Mouse (Mus musculus) midbrain, embryonic 11.5 days (tissue): ENCODE data around the gene Zbtb5. TPM values are rescaled to one million over a fixed set of nuclear protein-coding genes. Genes with fewer than 3 reads are reported as not detected.

Experiments
- ATAC-seq: fragments of 200-750 bp; cut with Nextera tagmentation; 2 replicates; pipeline ENCODE4 v1.8.0; 2017; ENCODE audit warnings: moderate TSS enrichment, moderate library complexity; ENCODE audit not compliant: low FRiP score
- DNase-seq: peaks from one replicate; pipeline ENCODE4 v3.0.0; 2015; ENCODE audit warnings: low spot score; ENCODE audit errors: missing footprints
- H3K27ac ChIP-seq: fragments of 300-500 bp; sonication (generic); 2 replicates; pipeline ENCODE4 v1.5.1; 2014; ENCODE audit warnings: low read depth, low read length
- H3K27me3 ChIP-seq: fragments of 300-500 bp; sonication (generic); 2 replicates; pipeline ENCODE4 v1.6.1; 2014; ENCODE audit warnings: mild to moderate bottlenecking, low read length, moderate library complexity, mixed read lengths; ENCODE audit not compliant: control insufficient read depth, insufficient read depth
- H3K36me3 ChIP-seq: fragments of 300-500 bp; sonication (generic); 2 replicates; pipeline ENCODE4 v1.6.1; 2014; ENCODE audit warnings: mild to moderate bottlenecking, low read length, moderate library complexity, mixed read lengths; ENCODE audit not compliant: control insufficient read depth, insufficient read depth
- H3K4me1 ChIP-seq: fragments of 300-500 bp; sonication (generic); 2 replicates; pipeline ENCODE4 v1.6.1; 2014; ENCODE audit warnings: low read length; ENCODE audit not compliant: control insufficient read depth, insufficient read depth
- H3K4me2 ChIP-seq: fragments of 300-500 bp; sonication (generic); 2 replicates; pipeline ENCODE4 v1.6.1; 2014; ENCODE audit warnings: mild to moderate bottlenecking, moderate library complexity
- H3K4me3 ChIP-seq: fragments of 300-500 bp; sonication (generic); 2 replicates; pipeline ENCODE4 v1.5.1; 2014; ENCODE audit warnings: low read depth, low read length
- H3K9ac ChIP-seq: fragments of 300-500 bp; sonication (generic); 2 replicates; pipeline ENCODE4 v1.6.1; 2014; ENCODE audit warnings: low read length
- H3K9me3 ChIP-seq: fragments of 300-500 bp; sonication (generic); 2 replicates; pipeline ENCODE4 v1.6.1; 2016; ENCODE audit warnings: low read length; ENCODE audit not compliant: control insufficient read depth
- WGBS: fragments of 180-500 bp; shearing (Covaris S2); extraction: QIAGEN DNeasy Blood & Tissue Kit; methylation state at CpG from one replicate; pipeline ENCODE4 v1.1.7; 2014; 5-methylcytosine and 5-hydroxymethylcytosine counted together
- polyA plus RNA-seq: library from polyadenylated mRNA; unstranded; fragments of >200 nt; fragmentation: Nextera tagmentation; extraction: Ambion mirVana; gene quantifications from 2 replicates; pipeline ENCODE4 v1.2.1, GENCODE M21; 2014

Gene Zbtb5
- polyA plus RNA-seq, 1 experiment from 2014 or later: 41.2 TPM

DNA sequence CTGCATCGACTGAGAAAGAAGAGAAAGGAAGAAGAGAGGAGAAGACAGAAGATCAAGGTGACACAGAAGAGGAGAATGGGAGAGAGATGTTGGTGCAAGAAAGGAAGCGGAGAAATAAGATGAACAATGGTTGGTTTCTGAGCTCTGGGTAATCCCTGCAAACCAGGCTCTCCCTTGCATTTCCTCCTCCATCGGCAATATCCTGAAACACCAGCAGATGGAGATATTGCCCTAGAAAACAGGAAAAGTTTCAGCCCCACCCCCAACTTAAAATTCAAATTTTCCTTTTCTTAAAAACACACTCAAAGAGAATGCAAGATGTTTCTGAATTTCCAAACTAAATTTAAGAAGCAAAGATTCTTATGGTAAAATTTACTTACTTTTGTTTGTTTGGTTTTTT, 3.4 kb upstream of the Zbtb5 start:
- H3K36me3 ChIP-seq: no peaks in the 10 kb centered on the region
- H3K4me2 ChIP-seq: no peak overlapping the region
- no peaks in the 10 kb centered on the region for H3K9me3 ChIP-seq
- H3K9ac ChIP-seq: 0 out of 2 replicates have a peak overlapping the region, but pooled peaks have one; percentile 22
- no peak overlapping the region for H3K4me3 ChIP-seq
- no peak for ATAC-seq
- peaks cover 25% of the 10 kb centered on the region for H3K4me1 ChIP-seq
- peak; percentile 93 for DNase-seq
- no peaks in the 10 kb centered on the region for H3K27me3 ChIP-seq
- WGBS: 7% methylated on average over 3 of the region's 3 CpGs
- no peak overlapping the region for H3K27ac ChIP-seq

DNA sequence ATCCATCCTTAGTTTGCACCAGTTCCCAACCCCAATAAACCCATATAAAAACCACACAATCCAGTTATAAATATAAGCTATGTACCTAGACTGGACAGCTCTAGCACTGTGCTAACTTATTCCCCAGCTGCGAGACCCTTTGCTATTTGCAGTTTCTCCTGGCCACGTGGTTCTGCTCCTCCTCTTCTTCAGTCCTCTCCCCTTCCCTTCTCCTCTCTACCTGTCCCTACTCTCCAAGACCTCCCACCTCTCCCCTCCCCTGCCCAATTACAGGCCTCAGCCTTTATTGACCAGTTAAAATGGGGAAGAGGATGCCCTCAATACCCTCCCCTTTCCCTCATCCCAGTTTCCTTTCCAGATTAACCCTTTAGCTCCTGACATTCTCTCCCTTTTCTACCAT, 1.3 kb upstream of the Zbtb5 start:
- Histone ChIP-seq H3K36me3 (no peaks in the 10 kb centered on the region), H3K27ac (no peak overlapping the region), H3K27me3 (no peaks in the 10 kb centered on the region), H3K4me3 (peak overlapping the region; percentile 51; the same call in 1 of the 2 replicates), H3K9me3 (no peaks in the 10 kb centered on the region), H3K4me2 (peak overlapping the region; percentile 54), H3K9ac (peak overlapping the region; percentile 64; the same call in 1 of the 2 replicates), H3K4me1 (peaks cover 24% of the 10 kb centered on the region)
- ATAC-seq: no peak
- DNase-seq: no peak
- 10% methylated on average over 2 of the region's 2 CpGs for WGBS

DNA sequence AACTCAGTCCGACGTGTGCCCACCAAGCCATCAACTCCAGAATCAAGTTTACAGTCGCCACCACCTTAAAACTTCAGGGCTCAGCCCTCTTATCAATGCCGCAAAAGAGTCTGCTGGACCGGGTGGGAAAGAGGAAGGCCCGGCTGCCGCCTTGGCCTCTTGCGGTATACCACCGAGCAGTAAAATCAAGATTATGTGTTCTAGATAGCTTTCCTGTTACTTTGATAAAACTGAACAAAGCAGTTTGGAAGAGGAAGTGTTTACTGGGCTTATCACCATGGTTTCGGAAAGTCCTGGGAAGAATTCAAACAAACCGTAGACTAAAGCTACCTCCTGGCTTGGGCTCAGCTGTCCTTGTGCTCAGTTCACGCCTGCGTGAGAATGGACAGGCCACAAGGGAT, 819 bp upstream of the Zbtb5 start:
- peak overlapping the region; percentile 64 for H3K9ac ChIP-seq
- H3K4me2 ChIP-seq: peak overlapping the region; percentile 54
- no peaks in the 10 kb centered on the region for H3K27me3 ChIP-seq
- WGBS: under 1% methylated on average over 13 of the region's 13 CpGs
- peaks cover 23% of the 10 kb centered on the region for H3K4me1 ChIP-seq
- DNase-seq (no peak), ATAC-seq (no peak)
- no peaks in the 10 kb centered on the region for H3K9me3 ChIP-seq
- H3K36me3 ChIP-seq: no peaks in the 10 kb centered on the region
- H3K27ac ChIP-seq: 0 out of 2 replicates have a peak overlapping the region, but pooled peaks have one; percentile 51
- peak overlapping the region; percentile 51 for H3K4me3 ChIP-seq

DNA sequence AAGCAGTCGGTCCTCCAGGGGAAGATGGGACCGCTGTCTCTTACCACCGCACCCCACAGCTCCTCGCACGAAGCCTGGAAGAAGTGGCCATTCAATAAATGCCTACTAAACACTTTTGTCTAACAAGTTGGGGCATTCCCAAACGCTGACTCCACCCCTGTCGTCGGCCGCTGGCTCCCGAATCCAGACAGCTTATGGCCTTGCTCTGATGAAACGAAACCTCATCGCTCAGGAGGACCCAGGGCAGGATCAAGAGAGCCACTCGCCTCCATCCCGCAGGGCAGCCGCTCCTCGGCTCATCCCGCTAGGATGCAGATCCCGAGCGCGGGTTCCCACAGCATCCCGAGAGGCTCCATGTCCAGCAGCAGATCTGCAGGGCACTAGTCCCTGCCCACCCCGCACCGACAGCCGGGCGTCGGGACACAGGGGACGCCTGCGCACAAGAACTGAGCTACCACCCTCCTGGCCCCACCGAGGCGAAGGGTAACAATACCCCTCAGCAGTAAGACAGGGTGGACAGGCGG, 569 bp downstream of the Zbtb5 start:
- Histone ChIP-seq H3K4me1 (peaks cover 20% of the 10 kb centered on the region), H3K36me3 (no peaks in the 10 kb centered on the region), H3K4me3 (peak overlapping the region; percentile 57), H3K9me3 (no peaks in the 10 kb centered on the region), H3K27ac (peak overlapping the region; percentile 90), H3K27me3 (no peaks in the 10 kb centered on the region), H3K9ac (peak overlapping the region; percentile 79), H3K4me2 (peak overlapping the region; percentile 68)
- ATAC-seq (peak; percentile 86), DNase-seq (peak; percentile 98)
- under 1% methylated on average over 31 of the region's 31 CpGs for WGBS

DNA sequence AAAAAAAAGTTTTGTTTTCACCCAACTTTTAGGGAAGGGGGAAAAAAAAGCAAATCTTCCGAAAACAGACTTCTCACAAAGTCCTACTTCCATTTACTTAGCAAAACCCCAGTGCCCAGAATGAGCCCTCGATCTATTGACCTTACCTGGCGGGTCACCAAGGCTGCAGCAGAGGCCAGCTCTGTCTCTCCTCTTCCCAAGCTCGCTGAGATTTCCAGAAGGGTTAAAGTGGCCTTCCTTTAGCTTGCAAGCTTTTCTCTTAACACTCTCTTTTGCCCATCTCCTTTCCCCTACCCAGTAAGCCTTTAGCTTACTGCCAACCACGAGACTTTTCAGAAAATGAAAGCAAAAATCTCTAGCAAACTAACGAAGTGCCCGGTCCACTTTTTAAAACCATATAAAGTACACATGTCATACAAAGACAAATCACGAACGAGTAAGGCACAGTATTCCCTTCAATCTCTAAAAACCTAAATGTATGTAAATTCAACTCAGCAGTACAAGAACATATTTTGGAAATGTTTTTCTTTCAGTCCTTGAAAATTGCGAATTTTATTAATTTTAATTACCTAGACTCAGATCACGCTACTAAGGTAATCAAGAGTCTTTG, 1.3 kb downstream of the Zbtb5 start:
- Histone ChIP-seq H3K9ac (peak overlapping the region; percentile 79), H3K27ac (no peak overlapping the region; the same call in 1 of the 2 replicates), H3K4me3 (peak overlapping the region; percentile 57), H3K36me3 (no peaks in the 10 kb centered on the region), H3K4me2 (peak overlapping the region; percentile 68), H3K4me1 (peaks cover 20% of the 10 kb centered on the region), H3K9me3 (no peaks in the 10 kb centered on the region), H3K27me3 (no peaks in the 10 kb centered on the region)
- 10% methylated on average over 11 of the region's 11 CpGs for WGBS
- no peak for ATAC-seq
- peak; percentile 89 for DNase-seq

DNA sequence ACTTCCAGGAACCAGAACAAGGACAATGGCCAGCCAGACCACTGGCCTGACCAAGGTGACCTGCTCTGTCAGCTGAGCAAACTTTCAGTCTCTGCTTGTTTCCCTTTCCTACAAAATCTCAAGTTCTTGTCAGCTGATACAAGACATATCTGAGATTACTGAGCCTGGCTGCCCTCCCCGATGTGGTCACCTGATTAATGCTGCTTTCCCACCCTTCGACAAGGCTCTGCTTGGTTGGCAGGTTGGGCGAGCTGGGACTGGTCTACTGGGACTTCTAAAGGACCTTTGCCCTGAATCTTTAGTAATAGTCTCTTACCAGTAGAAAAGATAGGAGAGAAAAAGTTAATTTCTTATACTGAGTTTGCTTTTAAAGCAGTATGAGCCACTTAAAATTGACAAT, 6.8 kb downstream of the Zbtb5 start:
- DNase-seq (no peak), ATAC-seq (no peak)
- WGBS: 89% methylated on average over 3 of the region's 3 CpGs
- Histone ChIP-seq H3K36me3 (no peaks in the 10 kb centered on the region), H3K9me3 (no peaks in the 10 kb centered on the region), H3K4me3 (no peak overlapping the region), H3K27me3 (no peaks in the 10 kb centered on the region), H3K9ac (no peak overlapping the region), H3K27ac (no peak overlapping the region), H3K4me1 (peaks cover 8% of the 10 kb centered on the region), H3K4me2 (no peak overlapping the region)

DNA sequence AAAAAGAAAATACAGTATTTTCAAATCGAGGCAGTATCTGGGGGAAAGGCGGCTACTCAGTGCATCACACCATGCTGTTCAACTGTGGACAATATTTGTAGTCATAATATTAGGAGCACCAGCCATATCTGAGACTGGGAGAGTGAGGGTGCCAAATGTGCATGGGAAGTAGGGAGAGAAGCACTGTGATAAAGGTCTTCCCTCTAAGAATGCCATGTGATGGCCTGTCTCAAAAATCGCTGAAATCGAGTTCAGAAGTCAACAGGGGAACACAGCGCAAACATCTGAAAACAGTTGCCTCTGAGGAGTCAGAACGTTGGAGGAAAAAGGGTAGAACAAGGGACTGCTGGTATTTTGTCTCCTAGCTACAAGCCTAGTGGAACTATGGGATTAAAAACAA, 12.2 kb downstream of the Zbtb5 start:
- H3K9ac ChIP-seq: no peak overlapping the region
- no peak overlapping the region for H3K4me3 ChIP-seq
- H3K4me2 ChIP-seq: no peak overlapping the region
- H3K27ac ChIP-seq: no peak overlapping the region
- 89% methylated on average over 6 of the region's 6 CpGs for WGBS
- H3K27me3 ChIP-seq: no peaks in the 10 kb centered on the region
- H3K4me1 ChIP-seq: peaks cover 4% of the 10 kb centered on the region; the same call in 1 of the 2 replicates
- H3K9me3 ChIP-seq: no peaks in the 10 kb centered on the region
- no peak for ATAC-seq
- H3K36me3 ChIP-seq: no peaks in the 10 kb centered on the region
- DNase-seq: peak; percentile 14

GRCm38 (mm10) chr4:44998071-44998470, 14.1 kb downstream of the Zbtb5 start:
- peaks cover 4% of the 10 kb centered on the region; the same call in 1 of the 2 replicates for H3K4me1 ChIP-seq
- no peaks in the 10 kb centered on the region for H3K27me3 ChIP-seq
- 80% methylated on average over 3 of the region's 3 CpGs for WGBS
- no peaks in the 10 kb centered on the region for H3K9me3 ChIP-seq
- H3K36me3 ChIP-seq: peaks cover 5% of the 10 kb centered on the region; the same call in 1 of the 2 replicates
- no peak for ATAC-seq
- no peak overlapping the region for H3K27ac ChIP-seq
- no peak overlapping the region for H3K4me3 ChIP-seq
- DNase-seq: peak; percentile 31
- H3K4me2 ChIP-seq: no peak overlapping the region
- H3K9ac ChIP-seq: no peak overlapping the region

DNA sequence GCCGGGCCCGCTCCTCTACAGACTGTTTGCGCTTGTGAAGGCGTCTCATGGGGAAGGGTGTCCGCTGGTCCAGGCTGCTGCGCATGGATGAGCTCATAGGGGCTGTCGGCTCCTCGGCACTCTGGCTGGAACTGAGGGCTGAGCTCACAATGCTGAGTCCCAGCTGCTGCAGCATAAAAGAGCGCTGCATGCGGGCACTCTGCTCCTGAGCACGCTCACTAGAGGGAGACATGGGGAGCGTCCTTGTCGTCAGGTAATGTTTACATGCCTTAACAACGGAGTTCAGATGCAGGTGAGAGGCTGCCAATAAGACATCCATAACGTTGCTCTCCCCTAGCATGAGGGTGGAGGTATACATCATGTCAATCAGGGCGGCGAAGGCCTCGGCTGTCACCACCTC, 17.4 kb downstream of the Zbtb5 start:
- Histone ChIP-seq H3K9me3 (no peaks in the 10 kb centered on the region), H3K4me2 (no peak overlapping the region), H3K27me3 (no peaks in the 10 kb centered on the region), H3K4me1 (peaks cover 4% of the 10 kb centered on the region; the same call in 1 of the 2 replicates), H3K36me3 (peaks cover 5% of the 10 kb centered on the region; the same call in 1 of the 2 replicates), H3K9ac (no peak overlapping the region), H3K27ac (no peak overlapping the region), H3K4me3 (no peak overlapping the region)
- DNase-seq (peak; percentile 26), ATAC-seq (no peak)
- 88% methylated on average over 18 of the region's 18 CpGs for WGBS
